Mouse (Mus musculus): ENCODE data around the gene Tacc2.

Tacc2 gene

DNA sequence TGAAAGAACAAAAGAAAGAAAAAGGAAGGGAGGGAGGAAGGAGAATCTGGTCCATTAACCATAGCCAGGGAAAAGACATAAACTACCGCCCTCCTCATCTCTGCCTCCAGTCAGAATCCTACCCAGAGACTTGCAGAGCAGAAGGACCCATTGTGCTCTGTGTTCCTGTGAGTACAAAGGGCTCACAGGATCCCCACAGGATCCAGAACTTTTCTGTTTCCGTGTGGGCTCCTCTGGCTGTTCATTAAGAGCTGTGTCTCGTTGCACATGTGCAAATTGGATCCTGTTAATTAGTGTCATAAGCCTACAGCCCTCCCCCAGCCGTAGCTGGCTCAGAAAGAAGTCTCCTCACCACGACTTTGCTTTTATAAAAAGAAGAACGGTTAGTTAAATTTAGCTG, 155.7 kb downstream of the Tacc2 start:
- DNase-seq: peak in 1 of 2 experiments; percentile 35

DNA sequence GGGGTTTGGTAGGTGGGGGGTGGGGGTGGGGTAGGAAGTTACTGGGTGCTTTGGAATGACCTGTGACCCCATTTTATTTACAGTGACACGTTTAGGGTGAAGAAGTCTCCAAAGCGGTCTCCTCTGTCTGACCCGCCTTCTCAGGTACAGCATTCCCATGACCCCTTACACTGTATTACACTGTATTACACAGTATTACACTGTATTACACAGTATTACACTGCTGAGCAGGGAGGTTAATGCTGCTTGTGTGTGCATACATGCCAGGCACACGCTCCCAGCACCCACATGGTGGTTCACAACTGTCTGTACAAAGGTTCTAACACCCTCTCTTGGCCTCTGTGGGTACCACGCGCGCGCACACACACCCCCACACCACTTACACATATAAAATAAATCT, 156.2 kb downstream of the Tacc2 start:
- no peak for DNase-seq

DNA sequence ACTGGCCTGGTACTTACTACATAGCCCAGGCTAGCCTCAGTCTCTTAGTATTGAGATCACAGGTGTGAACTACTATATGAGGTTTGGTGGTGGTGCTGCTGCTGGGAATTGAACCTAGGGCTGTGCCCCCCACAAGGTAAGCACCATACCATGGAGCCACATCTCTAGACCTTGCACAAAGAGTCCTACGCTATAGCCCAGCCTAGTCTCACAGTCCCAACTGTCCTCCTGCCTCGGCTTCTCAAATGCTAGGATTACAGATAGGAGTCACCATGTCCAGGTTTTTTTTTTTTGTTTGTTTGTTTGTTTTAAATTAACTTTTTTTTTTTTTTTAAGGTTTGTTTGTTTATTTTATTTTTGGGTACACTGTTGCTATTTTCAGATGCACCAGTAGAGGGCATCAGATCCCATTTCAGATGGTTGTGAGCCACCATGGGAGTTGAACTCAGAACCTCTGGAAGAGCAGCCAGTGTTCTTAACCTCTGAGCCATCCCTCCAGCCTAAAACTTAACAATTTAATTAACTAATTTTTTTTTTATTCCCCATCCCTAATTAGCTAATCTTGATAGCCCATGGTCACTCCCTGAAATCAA, 157.1 kb downstream of the Tacc2 start:
- no peak for DNase-seq

DNA sequence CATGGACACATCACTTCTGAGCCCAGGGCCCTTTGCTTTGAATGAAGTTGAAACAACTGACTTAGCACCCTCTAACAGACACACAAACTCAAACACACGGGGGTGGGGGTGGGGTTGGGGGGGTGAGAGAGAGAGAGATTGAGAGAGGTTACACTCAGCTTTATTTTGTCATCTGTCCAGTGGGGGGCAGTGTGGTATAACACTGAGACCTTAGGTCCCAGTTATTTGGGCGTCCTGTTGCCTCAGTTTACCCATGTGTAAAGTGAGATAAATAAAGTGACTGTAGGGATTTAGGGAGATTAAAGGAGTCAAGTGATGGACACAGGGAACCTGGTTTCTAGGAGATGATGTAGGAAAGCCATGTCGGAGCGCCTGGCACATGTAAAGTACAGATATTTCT, 163.9 kb downstream of the Tacc2 start:
- DNase-seq: no peak

DNA sequence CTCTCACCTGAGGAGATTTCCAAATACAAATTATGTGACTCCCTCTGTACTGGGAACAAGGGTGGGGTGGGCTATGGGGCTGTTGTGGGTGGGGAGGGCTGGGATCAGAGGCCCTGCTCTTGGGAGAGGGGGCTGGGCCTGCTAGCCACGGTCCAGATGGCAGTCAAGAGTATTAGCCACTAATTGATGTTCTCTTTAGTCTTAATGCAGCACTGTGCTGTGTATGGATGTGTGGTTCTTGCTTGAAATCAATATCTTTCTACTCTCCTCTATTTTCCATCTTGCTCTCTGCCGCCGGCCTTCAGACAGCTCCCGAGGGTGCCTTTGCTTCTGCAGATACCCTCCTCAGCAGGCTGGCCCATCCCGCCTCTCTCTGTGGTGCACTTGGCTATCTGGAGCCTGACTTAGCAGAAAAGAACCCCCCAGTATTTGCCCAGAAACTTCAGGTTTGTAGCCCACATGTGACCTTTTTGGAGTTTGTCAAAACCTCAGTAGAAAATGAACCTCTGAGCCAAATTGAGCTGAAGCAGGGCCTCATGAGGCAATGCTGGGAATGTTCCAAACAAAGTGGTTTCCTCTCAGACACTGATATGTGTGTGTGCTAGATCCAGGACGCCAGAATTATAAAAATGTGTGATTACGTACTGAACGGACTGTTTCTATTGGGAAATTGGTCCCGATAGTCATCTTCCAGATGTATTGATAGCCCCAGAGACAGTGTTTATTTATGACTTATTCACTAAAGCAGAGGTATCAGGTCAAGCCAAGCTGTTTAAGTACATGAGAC, 166.2 kb downstream of the Tacc2 start:
- no peak for DNase-seq

DNA sequence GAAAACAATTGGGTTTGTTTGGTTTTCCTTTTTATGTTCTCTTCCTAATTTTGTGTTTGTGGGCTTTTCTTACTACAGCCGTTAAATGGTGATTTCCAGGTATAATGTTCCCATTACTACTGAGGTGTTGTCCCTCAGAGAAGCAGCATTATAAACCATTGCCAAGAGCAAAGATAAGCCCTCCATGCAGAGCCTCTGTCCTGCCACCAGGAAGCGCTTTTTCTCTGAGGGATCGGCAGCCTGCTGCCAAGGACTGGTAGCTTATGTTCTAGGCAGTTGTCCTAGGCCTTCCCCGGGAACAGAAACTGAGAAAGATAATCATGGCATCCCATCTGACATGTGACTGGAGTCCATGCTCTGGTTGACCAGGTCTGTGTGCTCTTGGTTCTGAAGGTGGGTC, 171.9 kb downstream of the Tacc2 start:
- DNase-seq: no peak

DNA sequence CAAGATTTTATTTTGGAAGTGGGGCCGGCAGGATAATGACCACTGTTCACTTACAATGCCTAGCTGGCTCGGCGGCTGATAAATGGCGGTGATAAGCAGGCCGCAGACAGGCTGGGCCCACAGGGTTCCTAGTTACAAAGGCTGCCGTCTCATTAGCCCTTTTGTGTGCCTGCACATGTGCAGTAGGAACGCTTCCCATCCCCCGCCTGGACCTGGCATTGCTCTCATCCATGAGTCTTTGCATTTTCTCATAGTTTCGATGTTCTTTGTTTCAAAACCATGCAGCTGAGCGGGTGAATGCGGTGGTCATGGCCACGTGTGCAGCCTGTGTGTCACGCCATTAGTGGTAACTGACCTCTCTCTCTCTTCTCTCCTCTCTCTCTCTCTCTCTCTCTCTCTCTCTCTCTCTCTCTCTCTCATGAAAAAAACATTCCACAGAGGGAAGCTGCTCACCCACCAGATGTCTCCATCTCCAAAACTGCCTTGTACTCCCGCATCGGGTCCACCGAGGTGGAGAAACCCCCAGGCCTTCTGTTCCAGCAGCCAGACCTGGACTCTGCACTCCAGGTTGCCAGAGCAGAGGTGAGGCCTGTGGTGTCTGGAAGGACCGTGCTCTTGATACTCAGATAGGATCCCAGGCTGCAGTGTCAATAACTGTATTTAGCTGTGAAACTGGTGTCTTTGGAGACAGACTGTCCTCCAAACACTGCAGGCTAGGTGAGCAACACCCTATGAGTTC, 173.7 kb downstream of the Tacc2 start:
- DNase-seq: no peak

DNA sequence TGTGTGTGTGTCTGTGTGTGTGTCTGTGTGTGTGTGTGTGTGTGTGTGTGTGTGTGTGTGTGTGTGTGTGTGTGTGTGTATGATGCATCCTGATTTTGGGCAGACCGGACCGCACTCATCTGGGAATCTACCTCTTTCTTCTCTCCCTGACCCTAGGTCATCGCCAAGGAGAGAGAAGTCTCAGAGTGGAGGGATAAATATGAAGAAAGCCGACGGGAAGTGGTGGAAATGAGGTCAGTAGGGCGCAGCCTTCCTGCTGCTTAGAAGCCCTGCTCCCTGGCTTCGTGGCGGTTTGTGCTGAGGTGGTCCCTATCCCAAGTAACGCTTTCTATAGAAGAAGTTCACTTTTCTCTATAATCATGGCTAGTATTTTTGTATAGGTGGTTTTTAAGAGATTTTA, 174.4 kb downstream of the Tacc2 start:
- no peak for DNase-seq

DNA sequence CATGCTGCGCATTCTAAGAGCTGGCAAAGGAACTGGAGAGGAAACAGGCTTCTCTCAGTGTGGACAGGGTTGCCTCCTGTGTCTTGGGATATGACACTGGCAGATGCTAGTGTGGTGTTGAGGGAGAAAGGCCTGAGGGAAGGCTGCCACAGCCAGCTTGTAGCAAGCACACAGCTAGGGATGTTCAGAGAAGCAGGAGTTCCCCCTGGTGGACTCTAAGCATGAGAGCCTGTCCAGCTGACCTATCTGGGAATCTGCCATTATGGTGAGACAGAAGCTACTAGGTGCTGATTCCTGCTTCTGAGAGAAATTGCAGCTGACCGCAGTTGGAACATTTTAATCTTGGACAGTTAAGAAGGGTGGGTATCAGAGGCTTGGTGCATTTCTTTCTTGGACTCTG, 177.6 kb downstream of the Tacc2 start:
- DNase-seq: peak; percentile 27 to 53

DNA sequence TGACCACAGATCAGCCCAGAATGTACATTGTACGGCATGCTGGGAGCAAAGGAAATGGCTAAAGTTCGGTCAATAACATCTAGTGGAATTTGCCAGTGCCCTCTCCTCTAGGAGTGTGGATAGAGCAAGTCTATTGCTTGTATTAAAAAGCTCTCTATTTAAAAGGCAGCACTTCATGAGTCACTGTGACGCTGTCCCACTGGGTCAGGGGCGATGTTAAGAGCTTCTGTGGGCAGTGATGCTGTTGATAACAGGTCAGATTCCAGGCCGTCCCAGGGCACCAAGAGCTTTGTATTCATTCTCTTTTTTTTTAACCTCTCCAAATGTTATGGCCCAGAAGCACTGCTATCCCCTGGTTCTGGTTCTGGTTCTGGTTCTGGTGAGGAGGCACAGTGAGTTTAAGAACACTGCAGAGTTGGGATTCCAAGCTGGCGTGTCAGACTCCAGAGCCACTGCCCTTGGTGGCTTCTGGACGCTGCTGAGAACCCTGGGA, 179.2 kb downstream of the Tacc2 start:
- DNase-seq: no peak

DNA sequence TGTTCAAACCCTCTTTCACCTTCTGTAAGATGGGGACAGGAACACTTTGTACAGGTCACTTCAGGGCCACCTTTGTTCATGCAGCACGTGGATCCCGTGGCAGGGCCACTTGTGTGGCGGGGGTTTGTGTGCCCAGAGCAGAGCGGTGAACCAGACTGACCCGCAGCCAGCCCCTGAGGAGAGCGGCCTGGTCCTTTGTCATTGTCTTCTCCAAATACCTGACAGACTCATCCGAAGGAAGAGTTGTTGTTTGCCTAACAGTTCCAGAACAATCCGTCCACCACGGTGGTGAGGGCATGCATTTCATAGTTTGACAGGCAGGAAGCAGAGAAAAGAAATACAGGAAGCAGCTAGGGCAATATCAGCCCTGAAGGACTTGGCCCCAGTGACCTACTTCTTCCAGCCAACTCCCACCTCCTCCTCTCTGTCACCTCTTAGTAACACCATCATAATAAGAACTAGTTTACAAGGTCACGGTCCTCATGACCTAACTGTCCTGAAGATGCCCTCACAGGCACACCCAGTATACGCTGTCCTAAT, 180.2 kb downstream of the Tacc2 start:
- no peak for DNase-seq

DNA sequence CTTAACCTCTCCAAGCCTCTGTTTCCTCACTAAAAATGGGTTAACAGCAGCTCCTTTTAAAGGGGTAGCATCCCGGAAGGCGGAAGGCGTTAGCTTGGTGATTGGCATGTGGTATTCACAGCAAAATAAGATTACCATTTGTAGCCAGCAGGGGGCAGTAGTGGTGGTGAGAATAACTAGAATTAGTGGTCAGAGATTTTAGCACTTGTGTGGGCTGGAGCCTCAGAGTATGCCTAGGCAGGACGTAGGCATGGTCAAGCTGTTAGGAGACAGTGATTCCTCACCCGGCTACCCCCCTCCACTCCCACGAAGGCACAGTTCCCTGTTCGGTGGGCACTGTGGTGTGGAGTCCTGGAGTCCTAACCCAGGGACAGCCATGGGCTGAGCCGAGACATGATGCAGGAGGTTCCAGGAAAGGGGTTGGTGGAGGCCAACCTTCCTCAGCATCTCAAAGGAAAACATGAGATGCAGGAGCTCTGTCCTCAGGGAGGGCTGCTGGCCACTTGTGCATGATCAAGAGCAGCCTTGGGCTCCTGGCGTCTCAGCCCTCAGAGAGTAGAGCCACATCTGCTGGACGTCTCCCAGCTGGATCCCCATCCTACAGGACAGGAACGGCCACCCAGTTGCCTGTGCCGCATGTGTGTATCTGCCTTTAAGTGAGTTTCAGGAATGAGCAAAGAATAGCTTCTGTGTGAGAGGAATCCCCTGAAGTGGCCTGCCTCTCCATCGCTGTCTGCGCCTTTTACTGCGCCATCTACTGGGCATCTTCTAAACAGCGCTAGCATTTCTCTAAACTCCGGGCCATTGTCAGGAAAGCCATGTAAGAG, 185.0 kb downstream of the Tacc2 start:
- DNase-seq: peak; percentile 75 to 83

DNA sequence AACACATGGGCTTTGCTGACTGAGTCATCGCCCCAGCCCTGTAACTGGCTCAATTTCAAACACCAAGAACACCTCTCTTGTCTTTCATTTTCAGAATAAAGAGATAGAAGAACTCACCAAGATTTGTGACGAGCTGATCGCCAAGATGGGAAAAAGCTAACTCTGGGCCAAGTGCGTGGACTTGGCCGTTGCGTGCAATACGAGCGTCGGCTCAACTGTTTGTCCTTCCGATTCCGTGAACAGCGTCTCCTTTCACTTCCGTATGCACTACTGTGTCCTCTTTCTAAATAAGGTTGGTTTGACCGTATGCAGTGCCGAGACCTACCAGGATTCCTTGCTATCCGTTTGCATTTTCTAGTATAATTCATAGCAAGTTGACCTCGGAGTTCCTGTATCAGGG, 186.9 kb downstream of the Tacc2 start:
- no peak for DNase-seq

DNA sequence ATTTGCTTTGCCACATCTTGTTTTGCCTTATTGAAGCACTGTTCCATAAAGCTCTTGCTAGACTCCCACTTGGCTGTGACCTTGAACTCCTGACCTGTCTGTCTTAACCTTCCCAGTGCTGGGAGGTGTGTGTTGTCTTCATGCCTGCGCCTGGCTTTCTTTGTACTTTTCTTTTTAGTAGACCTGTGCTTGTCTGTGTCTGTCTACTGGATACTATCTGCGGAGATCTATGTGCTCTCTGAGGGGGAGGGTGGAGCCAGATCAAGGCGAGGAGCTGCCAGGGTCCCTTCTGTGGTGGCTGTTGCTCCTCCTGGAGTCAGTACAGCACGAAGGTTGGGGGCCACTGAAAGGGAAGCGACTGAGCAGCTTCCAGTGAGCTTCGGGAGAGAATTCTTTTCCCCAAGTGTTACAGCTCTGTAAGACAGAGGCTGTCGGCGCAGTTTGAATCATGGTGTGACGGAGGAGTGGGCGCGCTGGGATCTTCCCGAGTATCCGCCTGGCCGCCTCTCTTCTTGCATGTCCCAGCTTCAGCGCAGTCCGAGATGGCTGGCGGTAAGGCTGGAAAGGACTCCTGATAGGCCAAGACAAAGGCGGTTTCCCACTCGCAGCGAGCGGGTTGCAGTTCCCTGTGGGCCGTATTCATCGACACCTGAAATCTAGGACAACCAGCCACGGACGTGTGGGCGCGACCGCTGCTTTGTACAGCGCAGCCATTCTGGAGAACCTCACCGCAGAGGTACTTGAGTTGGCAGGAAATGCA, 189.4 kb downstream of the Tacc2 start:
- DNase-seq: no peak

DNA sequence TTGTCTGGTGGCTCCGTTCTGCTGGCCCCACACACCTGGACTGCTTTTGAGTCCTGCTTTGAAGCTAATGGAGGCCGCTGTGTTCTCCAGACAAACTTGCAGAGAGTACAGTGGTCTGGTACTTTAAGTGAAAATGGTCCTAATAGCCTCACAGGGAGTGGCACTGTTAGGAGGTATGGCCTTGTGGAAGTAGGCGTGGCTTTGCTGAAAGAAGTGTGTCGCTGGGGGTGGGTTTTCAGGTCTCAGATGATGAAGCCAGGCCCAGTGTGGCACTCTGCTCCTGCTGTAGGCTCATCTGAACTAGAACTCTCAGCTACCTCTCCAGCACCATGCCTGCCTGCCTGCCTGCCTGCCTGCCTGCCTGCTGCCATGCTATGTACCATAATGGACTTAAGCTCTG, 190.9 kb downstream of the Tacc2 start:
- DNase-seq: no peak

DNA sequence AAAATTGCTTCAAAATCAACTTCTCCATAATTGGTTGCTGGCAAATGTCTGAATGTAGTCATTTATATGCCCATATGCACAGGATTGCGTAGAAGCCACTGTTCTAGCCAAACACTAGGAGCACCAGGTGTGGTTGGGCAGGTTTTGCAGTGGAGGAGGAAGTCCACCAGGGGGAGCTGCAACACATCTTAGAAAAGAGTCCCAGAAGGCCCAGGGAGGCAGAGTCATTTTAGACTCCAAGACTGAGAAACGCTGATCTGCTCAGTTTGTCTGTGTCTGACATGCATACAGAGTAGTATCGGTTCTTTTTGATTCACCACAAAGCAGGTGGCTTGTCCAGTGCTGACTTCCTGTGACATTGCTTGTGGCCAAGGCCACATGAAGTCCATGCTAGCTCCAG, 193.5 kb downstream of the Tacc2 start:
- peak; percentile 89 to 90 for DNase-seq

DNA sequence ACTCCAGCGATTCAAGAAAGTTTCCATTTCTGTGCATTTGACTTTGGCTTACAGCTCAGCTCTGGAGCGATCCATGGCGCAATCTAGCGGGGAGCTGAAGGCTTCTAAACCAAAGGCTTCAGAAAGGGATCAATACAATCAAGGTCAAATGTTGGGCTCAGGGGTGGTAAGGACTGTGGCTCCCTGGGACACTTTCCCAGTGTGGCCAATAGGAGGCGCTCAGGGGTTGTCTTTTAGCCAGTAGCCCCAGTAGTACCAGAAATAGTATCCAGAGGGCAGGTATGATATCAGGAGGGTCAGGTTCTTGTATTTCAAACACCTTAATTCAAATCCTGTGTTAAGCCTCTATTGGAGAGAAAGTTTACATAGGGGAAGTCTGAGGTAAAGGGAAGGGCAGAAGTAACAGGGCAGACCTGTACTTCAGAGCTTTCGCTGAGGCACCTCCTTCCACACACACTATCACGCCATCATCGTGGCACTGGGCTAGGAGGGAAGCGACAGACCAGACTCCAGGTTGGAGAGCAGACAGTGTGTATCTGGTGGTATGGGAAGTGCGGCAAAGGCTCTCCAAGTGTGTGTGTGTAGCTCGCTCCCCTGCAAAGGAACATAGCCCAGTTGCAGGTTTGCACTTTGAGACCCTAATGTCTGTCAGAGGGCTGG, 196.1 kb downstream of the Tacc2 start:
- DNase-seq: peak; percentile 60 to 68

DNA sequence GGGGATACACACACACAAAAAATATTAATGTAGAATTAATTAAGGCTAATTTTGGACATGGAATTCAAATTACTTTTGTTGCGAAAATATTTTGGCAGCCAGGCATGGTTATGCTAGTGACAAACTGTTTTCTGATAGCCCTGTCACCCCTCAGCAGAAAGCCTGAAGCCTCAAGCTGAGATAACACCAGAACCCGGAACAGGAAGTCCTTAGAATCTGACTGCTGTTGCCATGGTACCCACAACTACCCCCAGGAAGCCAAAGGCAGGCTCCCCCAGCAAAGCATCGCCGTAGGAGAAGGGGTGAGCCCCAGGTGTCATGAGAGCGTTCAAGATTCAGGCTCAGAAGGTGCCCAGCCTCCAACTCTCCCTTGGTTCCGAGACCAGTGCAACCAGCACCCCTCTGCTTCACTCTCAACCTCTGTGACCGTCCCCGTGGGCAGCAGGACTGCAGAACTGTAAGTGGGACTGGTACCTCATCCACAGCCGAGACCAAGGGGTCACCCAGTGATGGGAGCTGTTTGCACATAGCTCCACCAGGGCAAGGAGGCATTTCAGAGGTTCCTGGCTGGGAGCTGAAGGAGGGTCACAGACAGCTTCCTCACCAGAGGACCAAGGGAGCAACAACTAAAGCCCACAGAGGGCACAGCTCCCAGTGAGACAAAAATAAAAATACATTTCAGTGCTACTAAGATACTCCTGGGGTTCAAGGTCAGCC, 196.8 kb downstream of the Tacc2 start, which contains the start of gene Btbd16:
Gene Btbd16, plus strand, starts transcription at position 156 of the 717 bp plus-strand sequence.
- DNase-seq: no peak

DNA sequence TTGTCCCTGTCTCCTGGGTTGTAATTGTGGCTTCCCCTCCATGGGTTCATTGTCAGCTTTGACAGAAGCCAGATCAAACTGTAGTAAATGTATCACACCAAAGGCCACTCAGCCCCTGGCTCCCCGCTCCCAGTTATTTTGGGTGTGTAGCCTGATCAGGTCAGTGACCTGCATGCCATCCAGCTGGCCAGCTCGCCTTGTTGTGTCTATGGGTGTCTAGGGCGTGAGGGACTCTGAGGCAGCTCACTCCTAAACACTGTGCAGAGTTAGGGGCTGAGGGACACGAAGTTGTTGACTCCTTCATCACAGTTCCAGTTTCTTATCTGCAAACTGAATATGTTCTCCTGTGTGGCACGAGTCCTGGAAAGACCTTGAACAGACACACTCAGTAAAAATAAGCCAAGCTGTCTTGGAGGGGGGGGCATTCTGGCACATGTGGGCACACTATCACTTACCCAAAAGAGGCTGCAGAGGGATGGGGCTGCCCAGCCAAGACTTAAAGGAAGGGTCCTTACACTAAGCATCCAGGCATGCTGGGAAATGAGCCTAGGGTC, 203.7 kb downstream of the Tacc2 start:
- no peak for DNase-seq

DNA sequence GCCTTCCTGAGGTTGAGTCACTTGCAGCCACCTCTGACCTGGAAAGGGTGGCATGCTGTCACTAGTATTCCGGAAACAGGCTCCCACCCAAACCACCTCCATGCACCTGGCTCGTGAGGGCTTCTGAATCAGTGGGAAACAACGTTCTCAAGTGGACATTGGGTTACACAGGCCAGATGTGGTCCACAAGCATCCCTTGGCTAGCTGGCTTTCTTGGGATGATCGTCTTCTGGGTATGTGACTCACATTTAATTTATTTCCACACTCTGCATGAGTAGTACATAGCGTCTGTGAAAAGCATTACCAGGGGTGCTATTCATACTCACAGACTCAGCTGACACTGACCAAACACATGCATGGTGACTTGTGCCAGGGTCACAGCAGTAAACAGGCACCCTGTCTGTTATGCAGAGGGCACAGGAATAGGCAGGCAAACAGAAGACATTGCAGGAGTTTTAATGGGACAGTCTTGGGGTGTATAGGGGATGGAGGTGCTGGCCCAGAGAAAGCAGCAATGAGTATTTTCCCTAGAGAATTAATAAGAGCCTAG, 205.3 kb downstream of the Tacc2 start:
- DNase-seq: no peak

Data from kidney, postnatal 4 days (tissue).